Mouse (Mus musculus): ENCODE data around the gene Scyl1. TPM values are rescaled to one million over a fixed set of nuclear protein-coding genes. Genes with fewer than 3 reads are reported as not detected.

Gene Scyl1
- polyA plus RNA-seq, 1 experiment from 2014 or later, result 47.2 TPM

DNA sequence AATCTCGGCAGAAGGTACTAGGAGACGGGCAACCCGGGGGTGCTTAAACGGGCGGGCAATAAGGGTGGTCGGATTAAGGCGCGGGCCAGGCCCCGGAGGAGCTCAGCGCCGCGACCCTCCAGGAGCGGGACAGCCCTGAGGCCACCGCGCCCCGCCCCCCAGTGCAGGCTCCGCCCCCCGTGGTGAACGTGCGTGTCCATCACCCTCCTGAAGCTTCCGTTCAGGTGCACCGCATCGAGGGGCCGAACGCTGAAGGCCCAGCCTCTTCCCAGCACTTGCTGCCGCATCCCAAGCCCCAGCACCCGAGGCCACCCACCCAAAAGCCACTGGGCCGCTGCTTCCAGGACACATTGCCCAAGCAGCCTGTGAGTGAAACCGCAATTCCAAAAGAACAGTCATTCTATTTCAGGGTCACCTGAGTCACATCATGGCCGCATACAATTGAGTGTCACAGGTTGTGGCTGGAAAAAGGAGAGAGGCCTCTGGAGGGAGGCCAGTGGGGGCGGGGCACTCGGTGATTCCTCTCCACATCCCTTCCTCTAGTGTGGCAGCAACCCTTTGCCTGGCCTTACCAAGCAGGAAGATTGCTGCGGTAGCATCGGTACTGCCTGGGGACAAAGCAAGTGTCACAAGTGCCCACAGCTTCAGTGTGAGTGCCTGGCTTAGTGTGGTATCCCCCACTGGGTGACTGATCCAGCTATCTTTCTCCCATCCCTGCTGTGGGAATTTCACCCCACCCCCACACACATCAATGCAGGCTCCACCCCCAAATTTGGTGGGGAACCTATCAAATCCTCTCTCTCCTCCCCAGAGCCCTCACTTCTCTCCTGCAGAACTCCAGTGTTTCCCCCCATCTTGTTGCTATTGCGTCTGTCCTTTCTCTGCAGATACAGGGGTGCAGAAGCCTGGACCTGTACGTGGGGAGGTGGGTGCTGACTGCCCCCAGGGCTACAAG, 25.2 kb downstream of the Scyl1 start:
- Histone ChIP-seq H3K9me3 (ENCODE audit: control insufficient read depth, low read length) (no peaks in the 10 kb centered on the region), H3K36me3 (ENCODE audit: control insufficient read depth, insufficient read depth, low read length) (no peaks in the 10 kb centered on the region), H3K4me3 (ENCODE audit: low read depth, low read length) (peak overlapping the region; percentile 20), H3K4me1 (replicated peaks; ENCODE audit: control insufficient read depth, insufficient read depth, low read length) (peaks cover 7% of the 10 kb centered on the region; the same call in 1 of the 2 replicates), H3K27ac (ENCODE audit: low read depth, low read length) (no peak overlapping the region), H3K27me3 (ENCODE audit: control insufficient read depth, insufficient read depth, low read length) (peaks cover 56% of the 10 kb centered on the region), H3K9ac (ENCODE audit: low read depth, low read length) (0 out of 2 replicates have a peak overlapping the region, but pooled peaks have one; percentile 15), H3K4me2 (replicated peaks; ENCODE audit: low read depth, low read length) (peak overlapping the region; percentile 40)
- WGBS, result 4% methylated on average over 31 of the region's 36 CpGs
- ATAC-seq (ENCODE audit: low FRiP score) (no peak), DNase-seq (ENCODE audit: low spot score) (peak; percentile 47)

- H3K9ac ChIP-seq (ENCODE audit: low read depth, low read length), result no peak overlapping the region
- no peaks in the 10 kb centered on the region for H3K36me3 ChIP-seq (ENCODE audit: control insufficient read depth, insufficient read depth, low read length)
- no peak overlapping the region for H3K4me2 ChIP-seq (replicated peaks; ENCODE audit: low read depth, low read length)
- no peaks in the 10 kb centered on the region for H3K9me3 ChIP-seq (ENCODE audit: control insufficient read depth, low read length)
- H3K27ac ChIP-seq (ENCODE audit: low read depth, low read length), result no peak overlapping the region
- H3K4me1 ChIP-seq (replicated peaks; ENCODE audit: control insufficient read depth, insufficient read depth, low read length), result peaks cover 8% of the 10 kb centered on the region; the same call in 1 of the 2 replicates
- no peak for ATAC-seq (ENCODE audit: low FRiP score)
- H3K27me3 ChIP-seq (ENCODE audit: control insufficient read depth, insufficient read depth, low read length), result peaks cover 50% of the 10 kb centered on the region
- DNase-seq (ENCODE audit: low spot score), result no peak
- no peak overlapping the region for H3K4me3 ChIP-seq (ENCODE audit: low read depth, low read length)
- 71% methylated on average over 5 of the region's 5 CpGs for WGBS
Measured at GRCm38 (mm10) chr19:5743576-5743975, 27.6 kb downstream of the Scyl1 start.

GRCm38 (mm10) chr19:5742241-5742641, 29.0 kb downstream of the Scyl1 start:
- H3K36me3 ChIP-seq (ENCODE audit: control insufficient read depth, insufficient read depth, low read length), result no peaks in the 10 kb centered on the region
- H3K4me2 ChIP-seq (replicated peaks; ENCODE audit: low read depth, low read length), result peak overlapping the region; percentile 100
- peak overlapping the region; percentile 85 for H3K9ac ChIP-seq (ENCODE audit: low read depth, low read length)
- peak overlapping the region; percentile 59 for H3K4me3 ChIP-seq (ENCODE audit: low read depth, low read length)
- peaks cover 8% of the 10 kb centered on the region; the same call in 1 of the 2 replicates for H3K4me1 ChIP-seq (replicated peaks; ENCODE audit: control insufficient read depth, insufficient read depth, low read length)
- DNase-seq (ENCODE audit: low spot score) (no peak), ATAC-seq (ENCODE audit: low FRiP score) (peak; percentile 69; the same call in 1 of the 2 replicates)
- under 1% methylated on average over 24 of the region's 32 CpGs for WGBS
- H3K27ac ChIP-seq (ENCODE audit: low read depth, low read length), result peak overlapping the region; percentile 39; the same call in 1 of the 2 replicates
- peaks cover 51% of the 10 kb centered on the region for H3K27me3 ChIP-seq (ENCODE audit: control insufficient read depth, insufficient read depth, low read length)
- no peaks in the 10 kb centered on the region for H3K9me3 ChIP-seq (ENCODE audit: control insufficient read depth, low read length)

DNA sequence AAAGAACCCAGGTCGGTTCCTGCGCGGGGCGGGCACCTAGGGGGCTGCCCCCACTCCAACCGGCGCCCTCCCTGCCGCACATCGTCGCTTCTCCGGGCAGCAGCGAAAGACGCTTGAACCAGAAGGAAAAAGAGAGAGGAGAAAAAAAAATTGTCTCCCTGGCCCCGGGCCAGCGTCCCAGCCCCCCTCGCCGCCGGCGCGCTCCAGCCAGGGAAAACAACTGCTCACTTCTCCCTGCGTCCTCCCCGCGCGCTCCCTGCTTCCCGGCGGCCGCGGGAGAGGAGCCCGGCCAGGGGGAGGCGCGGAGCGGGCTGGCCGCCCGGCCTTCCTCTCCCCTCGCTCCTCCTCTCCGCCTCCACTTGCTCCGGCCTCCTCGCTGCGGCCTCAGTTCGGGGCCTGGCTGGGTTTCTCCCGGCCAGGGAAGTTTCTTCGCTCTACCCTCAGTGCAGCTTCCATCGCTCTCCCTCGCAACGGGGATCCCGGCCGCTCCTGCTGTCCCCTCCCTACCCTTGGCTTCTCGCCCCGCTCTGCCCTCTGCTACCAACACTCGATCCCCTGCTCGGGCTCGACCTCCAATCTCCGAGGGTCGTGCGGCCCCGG, 29.5 kb downstream of the Scyl1 start:
- Histone ChIP-seq H3K36me3 (ENCODE audit: control insufficient read depth, insufficient read depth, low read length) (no peaks in the 10 kb centered on the region), H3K4me3 (ENCODE audit: low read depth, low read length) (peak overlapping the region; percentile 59), H3K9me3 (ENCODE audit: control insufficient read depth, low read length) (no peaks in the 10 kb centered on the region), H3K27me3 (ENCODE audit: control insufficient read depth, insufficient read depth, low read length) (peaks cover 51% of the 10 kb centered on the region), H3K9ac (ENCODE audit: low read depth, low read length) (peak overlapping the region; percentile 85), H3K27ac (ENCODE audit: low read depth, low read length) (peak overlapping the region; percentile 39; the same call in 1 of the 2 replicates), H3K4me2 (replicated peaks; ENCODE audit: low read depth, low read length) (peak overlapping the region; percentile 100), H3K4me1 (replicated peaks; ENCODE audit: control insufficient read depth, insufficient read depth, low read length) (peaks cover 8% of the 10 kb centered on the region; the same call in 1 of the 2 replicates)
- WGBS, result 1% methylated on average over 39 of the region's 55 CpGs
- DNase-seq (ENCODE audit: low spot score), result peak; percentile 72
- ATAC-seq (ENCODE audit: low FRiP score), result peak; percentile 49; the same call in 1 of the 2 replicates

- Histone ChIP-seq H3K4me2 (replicated peaks; ENCODE audit: low read depth, low read length) (peak within 1 kb of the TSS; percentile 100), H3K9me3 (ENCODE audit: control insufficient read depth, low read length) (no peaks in the 10 kb centered on the region), H3K27me3 (ENCODE audit: control insufficient read depth, insufficient read depth, low read length) (peaks cover 45% of the 10 kb centered on the region), H3K27ac (ENCODE audit: low read depth, low read length) (no peak within 1 kb of the TSS), H3K36me3 (ENCODE audit: control insufficient read depth, insufficient read depth, low read length) (no peaks in the 10 kb centered on the region), H3K9ac (ENCODE audit: low read depth, low read length) (peak within 1 kb of the TSS; percentile 85), H3K4me1 (replicated peaks; ENCODE audit: control insufficient read depth, insufficient read depth, low read length) (peaks cover 5% of the 10 kb centered on the region; the same call in 1 of the 2 replicates), H3K4me3 (ENCODE audit: low read depth, low read length) (peak within 1 kb of the TSS; percentile 59)
- no peak for DNase-seq (ENCODE audit: low spot score)
- no peak for ATAC-seq (ENCODE audit: low FRiP score)
- 19% methylated on average over 9 of the region's 14 CpGs for WGBS
Measured at GRCm38 (mm10) chr19:5740320-5741317, 30.6 kb downstream of the Scyl1 start, which contains the start of gene Ltbp3. TSS of gene Ltbp3 (plus strand) at chr19:5740904.

DNA sequence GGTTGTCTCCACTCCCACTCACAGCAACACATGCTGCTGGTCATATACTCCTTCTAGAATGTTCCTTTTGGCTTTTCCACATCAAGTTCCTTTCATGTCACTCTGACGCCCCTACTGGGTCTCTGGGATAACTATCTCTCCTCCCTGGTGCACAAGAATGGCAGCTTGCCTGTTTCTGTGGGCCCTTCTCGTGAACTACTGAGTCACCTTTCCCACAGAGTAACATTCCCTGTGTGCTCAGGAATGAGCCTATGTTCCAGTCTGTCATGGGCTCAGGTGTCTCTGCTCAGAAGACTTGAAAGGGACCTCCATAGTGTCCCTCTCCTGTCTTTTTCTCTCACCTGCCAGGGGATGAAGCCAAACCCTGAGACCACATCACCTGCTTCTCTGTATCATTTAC, 31.8 kb downstream of the Scyl1 start:
- Histone ChIP-seq H3K9me3 (ENCODE audit: control insufficient read depth, low read length) (no peaks in the 10 kb centered on the region), H3K4me1 (replicated peaks; ENCODE audit: control insufficient read depth, insufficient read depth, low read length) (peaks cover 4% of the 10 kb centered on the region; the same call in 1 of the 2 replicates), H3K9ac (ENCODE audit: low read depth, low read length) (no peak overlapping the region), H3K4me2 (replicated peaks; ENCODE audit: low read depth, low read length) (no peak overlapping the region), H3K27me3 (ENCODE audit: control insufficient read depth, insufficient read depth, low read length) (peaks cover 33% of the 10 kb centered on the region), H3K36me3 (ENCODE audit: control insufficient read depth, insufficient read depth, low read length) (no peaks in the 10 kb centered on the region), H3K4me3 (ENCODE audit: low read depth, low read length) (no peak overlapping the region), H3K27ac (ENCODE audit: low read depth, low read length) (no peak overlapping the region)
- ATAC-seq (ENCODE audit: low FRiP score), result no peak
- WGBS, result 52% methylated on average over 2 of the region's 2 CpGs
- no peak for DNase-seq (ENCODE audit: low spot score)

DNA sequence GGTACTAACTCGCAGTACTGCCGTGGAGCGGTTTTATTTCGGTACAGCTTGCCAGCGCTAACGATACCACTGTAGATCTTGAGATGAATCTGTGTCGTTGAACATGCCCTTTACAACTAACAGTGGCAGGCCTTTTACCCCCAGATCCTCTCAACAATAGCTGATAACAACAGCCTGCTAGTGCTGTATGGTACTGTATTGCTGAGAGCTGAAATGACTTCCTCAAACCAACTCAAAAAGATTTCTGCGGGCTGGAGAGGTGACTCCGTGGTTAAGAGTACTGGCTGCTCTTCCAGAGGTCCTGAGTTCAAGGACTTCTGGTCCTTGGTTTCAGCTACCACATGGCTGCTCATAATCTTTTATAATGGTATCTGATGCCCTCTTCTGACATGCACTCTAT, 36.9 kb downstream of the Scyl1 start:
- H3K27ac ChIP-seq (ENCODE audit: low read depth, low read length), result no peak overlapping the region
- H3K36me3 ChIP-seq (ENCODE audit: control insufficient read depth, insufficient read depth, low read length), result no peaks in the 10 kb centered on the region
- peaks cover 2% of the 10 kb centered on the region; the same call in 1 of the 2 replicates for H3K27me3 ChIP-seq (ENCODE audit: control insufficient read depth, insufficient read depth, low read length)
- no peaks in the 10 kb centered on the region for H3K9me3 ChIP-seq (ENCODE audit: control insufficient read depth, low read length)
- no peak overlapping the region for H3K4me3 ChIP-seq (ENCODE audit: low read depth, low read length)
- H3K9ac ChIP-seq (ENCODE audit: low read depth, low read length), result no peak overlapping the region
- peaks cover 2% of the 10 kb centered on the region for H3K4me1 ChIP-seq (replicated peaks; ENCODE audit: control insufficient read depth, insufficient read depth, low read length)
- 85% methylated on average over 9 of the region's 9 CpGs for WGBS
- ATAC-seq (ENCODE audit: low FRiP score) (no peak), DNase-seq (ENCODE audit: low spot score) (no peak)
- no peak overlapping the region for H3K4me2 ChIP-seq (replicated peaks; ENCODE audit: low read depth, low read length)
